Mouse (Mus musculus): ENCODE data around the gene Snx21. TPM values are rescaled to one million over a fixed set of nuclear protein-coding genes. Genes with fewer than 3 reads are reported as not detected.

Gene Snx21
- polyA plus RNA-seq, 1 experiment, result 9.9 TPM

- Histone ChIP-seq H3K27me3 (replicated peaks) (no peaks in the 10 kb centered on the region), H3K4me3 (replicated peaks) (no peak overlapping the region), H3K9me3 (no peaks in the 10 kb centered on the region), H3K36me3 (replicated peaks; ENCODE audit: low read length) (peaks cover 100% of the 10 kb centered on the region), H3K4me1 (peaks cover 16% of the 10 kb centered on the region)
- no peak for TF ChIP-seq GATA1 (IDR thresholded peaks at IDR 0.05; ENCODE audit: borderline replicate concordance, low read length)
- TF ChIP-seq FLI1 (IDR thresholded peaks at IDR 0.05; ENCODE audit: low read length), result no peak
These were observed 31.5 kb upstream of the Snx21 start for GRCm38 (mm10) chr2:164754105-164754504.

GRCm38 (mm10) chr2:164754800-164755199, 30.8 kb upstream of the Snx21 start:
- Histone ChIP-seq H3K36me3 (replicated peaks; ENCODE audit: low read length) (peaks cover 100% of the 10 kb centered on the region), H3K4me3 (replicated peaks) (no peak overlapping the region), H3K9me3 (no peaks in the 10 kb centered on the region), H3K4me1 (peaks cover 23% of the 10 kb centered on the region), H3K27me3 (replicated peaks) (no peaks in the 10 kb centered on the region)
- TF ChIP-seq GATA1 (IDR thresholded peaks at IDR 0.05; ENCODE audit: borderline replicate concordance, low read length) (no peak), FLI1 (IDR thresholded peaks at IDR 0.05; ENCODE audit: low read length) (no peak)

GRCm38 (mm10) chr2:164757841-164758240, 27.8 kb upstream of the Snx21 start:
- H3K4me3 ChIP-seq (replicated peaks), result no peak overlapping the region
- no peaks in the 10 kb centered on the region for H3K27me3 ChIP-seq (replicated peaks)
- H3K4me1 ChIP-seq, result peaks cover 46% of the 10 kb centered on the region
- no peaks in the 10 kb centered on the region for H3K9me3 ChIP-seq
- no peak for TF ChIP-seq FLI1 (IDR thresholded peaks at IDR 0.05; ENCODE audit: low read length)
- TF ChIP-seq GATA1 (IDR thresholded peaks at IDR 0.05; ENCODE audit: borderline replicate concordance, low read length), result no peak
- peaks cover 100% of the 10 kb centered on the region for H3K36me3 ChIP-seq (replicated peaks; ENCODE audit: low read length)

GRCm38 (mm10) chr2:164758692-164759091, 26.9 kb upstream of the Snx21 start:
- H3K27me3 ChIP-seq (replicated peaks), result no peaks in the 10 kb centered on the region
- H3K4me3 ChIP-seq (replicated peaks), result no peak overlapping the region
- H3K4me1 ChIP-seq, result peaks cover 45% of the 10 kb centered on the region
- peaks cover 100% of the 10 kb centered on the region for H3K36me3 ChIP-seq (replicated peaks; ENCODE audit: low read length)
- H3K9me3 ChIP-seq, result no peaks in the 10 kb centered on the region
- TF ChIP-seq FLI1 (IDR thresholded peaks at IDR 0.05; ENCODE audit: low read length) (no peak), GATA1 (IDR thresholded peaks at IDR 0.05; ENCODE audit: borderline replicate concordance, low read length) (no peak)

- peaks cover 94% of the 10 kb centered on the region for H3K36me3 ChIP-seq (replicated peaks; ENCODE audit: low read length)
- H3K4me3 ChIP-seq (replicated peaks), result no peak overlapping the region
- peaks cover 38% of the 10 kb centered on the region for H3K4me1 ChIP-seq
These were observed 25.4 kb upstream of the Snx21 start for GRCm38 (mm10) chr2:164760059-164760833.

GRCm38 (mm10) chr2:164761502-164761901, 24.1 kb upstream of the Snx21 start:
- TF ChIP-seq FLI1 (IDR thresholded peaks at IDR 0.05; ENCODE audit: low read length) (no peak), GATA1 (IDR thresholded peaks at IDR 0.05; ENCODE audit: borderline replicate concordance, low read length) (no peak)
- no peak overlapping the region for H3K4me3 ChIP-seq (replicated peaks)
- no peaks in the 10 kb centered on the region for H3K27me3 ChIP-seq (replicated peaks)
- peaks cover 38% of the 10 kb centered on the region for H3K4me1 ChIP-seq
- H3K36me3 ChIP-seq (replicated peaks; ENCODE audit: low read length), result peaks cover 94% of the 10 kb centered on the region
- no peaks in the 10 kb centered on the region for H3K9me3 ChIP-seq

More at GRCm38 (mm10) chr2:164760059-164760833, 25.4 kb upstream of the Snx21 start:
- H3K9me3 ChIP-seq, result no peaks in the 10 kb centered on the region
- no peaks in the 10 kb centered on the region for H3K27me3 ChIP-seq (replicated peaks)
- TF ChIP-seq FLI1 (IDR thresholded peaks at IDR 0.05; ENCODE audit: low read length), result no peak
- TF ChIP-seq GATA1 (IDR thresholded peaks at IDR 0.05; ENCODE audit: borderline replicate concordance, low read length), result no peak

- Histone ChIP-seq H3K27me3 (replicated peaks) (no peaks in the 10 kb centered on the region), H3K4me3 (replicated peaks) (no peak overlapping the region), H3K9me3 (no peaks in the 10 kb centered on the region), H3K36me3 (replicated peaks; ENCODE audit: low read length) (peaks cover 93% of the 10 kb centered on the region), H3K4me1 (peaks cover 38% of the 10 kb centered on the region)
- TF ChIP-seq GATA1 (IDR thresholded peaks at IDR 0.05; ENCODE audit: borderline replicate concordance, low read length) (no peak), FLI1 (IDR thresholded peaks at IDR 0.05; ENCODE audit: low read length) (no peak)
These were observed 23.7 kb upstream of the Snx21 start for GRCm38 (mm10) chr2:164761971-164762370.

- TF ChIP-seq FLI1 (IDR thresholded peaks at IDR 0.05; ENCODE audit: low read length), result no peak
- TF ChIP-seq GATA1 (IDR thresholded peaks at IDR 0.05; ENCODE audit: borderline replicate concordance, low read length), result no peak
- no peaks in the 10 kb centered on the region for H3K27me3 ChIP-seq (replicated peaks)
- no peaks in the 10 kb centered on the region for H3K9me3 ChIP-seq
- peaks cover 43% of the 10 kb centered on the region for H3K4me1 ChIP-seq
- peaks cover 93% of the 10 kb centered on the region for H3K36me3 ChIP-seq (replicated peaks; ENCODE audit: low read length)
- H3K4me3 ChIP-seq (replicated peaks), result no peak overlapping the region
These were observed 23.0 kb upstream of the Snx21 start for GRCm38 (mm10) chr2:164762593-164762992.

GRCm38 (mm10) chr2:164765841-164766240, 19.8 kb upstream of the Snx21 start:
- Histone ChIP-seq H3K4me3 (replicated peaks) (no peak overlapping the region), H3K4me1 (peaks cover 44% of the 10 kb centered on the region), H3K36me3 (replicated peaks; ENCODE audit: low read length) (peaks cover 72% of the 10 kb centered on the region), H3K27me3 (replicated peaks) (no peaks in the 10 kb centered on the region), H3K9me3 (no peaks in the 10 kb centered on the region)
- TF ChIP-seq FLI1 (IDR thresholded peaks at IDR 0.05; ENCODE audit: low read length), result no peak
- no peak for TF ChIP-seq GATA1 (IDR thresholded peaks at IDR 0.05; ENCODE audit: borderline replicate concordance, low read length)

GRCm38 (mm10) chr2:164767812-164768540, 17.6 kb upstream of the Snx21 start:
- Histone ChIP-seq H3K36me3 (replicated peaks; ENCODE audit: low read length) (peaks cover 69% of the 10 kb centered on the region), H3K9me3 (no peaks in the 10 kb centered on the region), H3K4me1 (peaks cover 43% of the 10 kb centered on the region), H3K27me3 (replicated peaks) (no peaks in the 10 kb centered on the region), H3K4me3 (replicated peaks) (no peak overlapping the region)
- no peak for TF ChIP-seq FLI1 (IDR thresholded peaks at IDR 0.05; ENCODE audit: low read length)
- no peak for TF ChIP-seq GATA1 (IDR thresholded peaks at IDR 0.05; ENCODE audit: borderline replicate concordance, low read length)

Measured in megakaryocyte, embryonic 14.5 days (primary cell).